Mouse (Mus musculus): ENCODE results near the gene Gstm1. TPM values are rescaled to one million over a fixed set of nuclear protein-coding genes. Genes with fewer than 3 reads are reported as not detected.
"Not testable (repeated sequence)": the region's sequence is repeated elsewhere in the genome, so short reads cannot be mapped to it uniquely, and the experiment has no call there.

Gene Gstm1
- total RNA-seq, 2 experiments from 2014 or later, result 350 to 371 TPM

DNA sequence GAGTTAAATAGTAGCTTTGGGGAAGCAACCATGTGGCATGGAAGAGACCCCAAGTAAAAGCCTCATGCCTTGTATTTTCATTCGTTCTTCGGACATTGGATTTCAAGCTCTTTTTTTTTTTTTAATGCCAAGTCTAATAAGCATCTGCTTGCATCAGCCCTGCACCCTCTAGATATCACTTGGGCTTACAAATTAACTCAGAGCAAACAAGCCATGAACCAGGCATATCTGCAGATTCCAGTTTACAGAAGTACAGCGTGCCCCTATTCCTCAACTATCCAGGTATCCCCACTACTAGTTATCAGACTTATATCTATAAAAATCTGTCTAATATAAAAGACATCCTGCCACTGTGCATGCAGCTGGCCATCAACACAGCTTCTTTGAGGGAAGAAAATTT is 45.7 kb downstream of the Gstm1 start:
- Histone ChIP-seq H3K27ac (no peak overlapping the region), H3K4me3 (no peak overlapping the region)
- DNase-seq (ENCODE audit: low spot score in 2 of 2), result no peak
- TF ChIP-seq CTCF (conservative IDR thresholded peaks at IDR 0.05), result no peak

DNA sequence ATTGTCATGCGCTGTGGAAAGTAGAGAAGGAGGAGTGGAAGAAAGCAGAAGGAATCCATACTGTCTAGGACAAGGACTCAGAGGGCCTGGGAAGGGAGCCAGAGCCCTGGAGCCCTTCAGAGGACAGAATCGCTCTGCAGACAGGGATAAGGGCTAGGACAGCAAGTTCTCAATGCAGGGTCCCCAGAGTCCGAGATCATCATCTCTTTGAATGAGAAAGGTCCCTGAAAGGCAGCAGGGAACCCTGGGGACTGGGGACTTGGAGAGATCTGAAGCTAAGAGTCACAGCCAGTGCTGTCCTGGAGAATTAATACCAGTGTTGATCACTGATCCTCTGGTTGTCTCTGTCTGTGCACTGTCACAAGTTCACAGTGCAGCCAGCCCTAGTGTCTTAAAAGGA is 46.7 kb downstream of the Gstm1 start:
- H3K4me3 ChIP-seq; DNase-seq (ENCODE audit: low spot score in 2 of 2); H3K27ac ChIP-seq: not testable (repeated sequence)

DNA sequence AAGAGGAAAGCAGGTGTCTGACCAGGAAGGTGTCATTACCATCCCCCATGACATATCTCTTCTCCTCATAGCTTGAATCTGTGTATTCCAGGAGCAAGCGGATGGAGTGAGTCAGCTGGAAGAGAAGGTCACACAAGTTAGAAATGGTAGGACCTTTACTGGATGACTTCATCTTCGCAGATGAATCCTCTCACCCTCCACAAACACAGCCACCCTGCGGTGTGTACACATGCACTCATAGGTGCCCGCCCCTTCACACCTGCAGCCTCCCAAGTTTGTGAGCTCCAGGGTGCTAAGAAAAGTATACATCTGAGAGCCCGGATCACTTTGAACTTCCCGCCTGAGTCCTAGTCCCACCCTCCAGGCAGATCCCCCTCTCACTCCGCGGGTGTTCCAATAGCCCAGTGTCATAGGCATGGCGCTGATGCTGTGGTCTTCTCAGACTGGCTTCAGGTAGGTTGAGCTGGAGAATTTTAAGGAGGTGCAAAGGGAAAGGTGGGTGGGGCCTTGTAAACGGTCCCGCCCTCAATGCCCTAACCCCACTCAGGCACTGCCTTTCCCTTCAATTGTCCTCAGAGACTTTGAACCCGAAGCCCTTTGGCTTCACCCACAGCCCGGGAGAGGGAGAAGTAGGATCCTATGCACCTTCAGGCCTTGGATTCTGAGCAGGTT is 48.9 kb downstream of the Gstm1 start, which contains the start of gene Gstm3:
Gene Gstm3, minus strand, starts transcription at position 560 of the 672 bp plus-strand sequence.
- Histone ChIP-seq H3K27ac (no peak within 1 kb of the TSS), H3K4me3 (no peak within 1 kb of the TSS)
- TF ChIP-seq CTCF (conservative IDR thresholded peaks at IDR 0.05), result no peak
- no peak for DNase-seq (ENCODE audit: low spot score in 2 of 2)

DNA sequence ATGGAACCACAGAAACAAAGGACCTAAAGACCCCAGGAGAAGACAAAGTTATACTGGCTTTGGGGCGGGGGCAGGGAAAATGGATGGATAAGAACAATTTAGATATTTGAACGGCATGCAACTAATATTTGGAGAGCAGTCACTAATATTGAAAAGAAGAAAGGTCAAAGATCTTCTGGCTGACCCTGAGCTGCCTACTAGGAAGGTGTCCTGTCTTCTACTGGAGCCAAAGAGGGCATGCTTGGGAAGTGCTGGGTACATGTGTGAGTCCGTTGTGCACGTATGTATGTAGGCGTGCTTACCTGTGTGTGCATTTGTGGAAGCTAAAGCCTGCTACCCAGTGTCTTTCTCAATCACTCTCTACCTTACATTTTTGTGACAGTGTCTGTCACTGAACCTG is 51.1 kb downstream of the Gstm1 start:
- TF ChIP-seq CTCF (conservative IDR thresholded peaks at IDR 0.05), result no peak
- DNase-seq (ENCODE audit: low spot score in 2 of 2), result no peak
- no peak overlapping the region for H3K4me3 ChIP-seq
- no peak overlapping the region for H3K27ac ChIP-seq

DNA sequence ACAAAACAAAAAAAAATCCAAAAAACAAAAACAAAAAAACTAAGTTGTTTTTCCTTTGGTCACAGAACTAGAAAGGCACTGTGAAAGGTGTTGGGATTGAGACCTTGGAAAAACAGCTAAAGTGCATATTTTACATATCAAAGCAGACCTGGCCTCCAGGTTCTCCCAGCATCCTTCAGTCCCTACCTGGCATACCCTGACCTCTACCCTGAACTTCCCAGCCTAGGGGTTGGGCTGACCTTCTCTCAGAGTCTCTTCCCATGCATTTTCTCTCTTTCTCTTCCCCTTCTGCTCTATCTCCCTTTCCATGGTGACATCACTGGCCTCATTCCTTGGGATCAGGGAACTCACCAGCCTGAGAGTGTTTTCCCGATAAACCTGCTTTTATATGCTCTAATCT is 52.2 kb downstream of the Gstm1 start:
- no peak for TF ChIP-seq CTCF (conservative IDR thresholded peaks at IDR 0.05)
- DNase-seq (ENCODE audit: low spot score in 2 of 2), result no peak
- no peak overlapping the region for H3K4me3 ChIP-seq
- H3K27ac ChIP-seq, result no peak overlapping the region

DNA sequence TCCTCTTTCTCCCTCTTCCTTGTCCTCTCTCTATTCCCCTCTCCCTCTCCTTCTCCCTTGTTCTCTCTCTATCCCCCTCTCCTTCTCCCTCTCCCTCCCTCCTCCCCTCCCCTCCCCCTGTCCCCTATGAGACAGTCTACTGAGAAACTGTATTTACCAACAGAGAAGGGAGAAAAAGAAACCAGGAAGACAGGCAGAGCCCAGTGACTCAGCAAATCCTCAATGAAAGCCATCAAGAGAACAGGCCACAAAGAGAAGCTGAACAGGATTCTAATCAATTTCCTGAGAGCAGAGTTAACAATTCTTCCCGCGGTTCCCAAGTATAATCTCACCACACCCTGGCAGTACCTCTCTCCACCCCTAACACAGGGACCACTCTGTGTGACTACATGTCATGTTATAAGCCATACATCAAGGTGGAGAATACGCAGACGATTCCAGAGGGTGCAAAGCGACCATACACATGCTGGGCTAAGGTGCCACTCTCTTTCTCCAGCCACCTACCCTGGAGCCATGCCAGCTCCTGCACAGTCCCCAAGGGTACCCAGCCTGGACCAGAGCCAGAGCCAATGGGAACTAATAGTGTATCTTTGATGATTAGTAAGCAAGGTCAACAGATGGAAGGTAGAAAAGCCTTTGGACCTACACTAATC is 53.0 kb downstream of the Gstm1 start:
- no peak overlapping the region for H3K27ac ChIP-seq
- DNase-seq (ENCODE audit: low spot score in 2 of 2), result no peak
- no peak for TF ChIP-seq CTCF (conservative IDR thresholded peaks at IDR 0.05)
- H3K4me3 ChIP-seq, result no peak overlapping the region

DNA sequence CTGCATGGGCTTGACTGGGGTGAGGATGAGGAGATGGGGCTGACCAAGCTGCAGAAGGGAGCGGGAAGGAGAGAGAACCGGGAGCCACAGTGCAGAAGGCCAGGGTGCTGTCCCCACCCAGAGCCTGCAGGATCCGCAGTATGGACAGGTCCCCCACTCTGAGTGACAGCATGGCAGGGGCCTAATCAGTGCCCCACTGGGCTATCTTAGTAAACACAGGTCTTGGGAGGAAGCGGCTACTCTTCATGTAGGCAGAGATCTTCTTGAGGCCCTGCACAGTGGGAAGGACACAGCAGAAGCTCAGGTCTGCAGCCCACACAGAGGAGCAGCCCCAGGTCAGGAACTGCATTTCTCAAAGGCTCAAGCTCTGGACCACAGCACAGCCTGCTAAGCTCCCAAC is 53.7 kb downstream of the Gstm1 start:
- Histone ChIP-seq H3K4me3 (no peak overlapping the region), H3K27ac (no peak overlapping the region)
- no peak for DNase-seq (ENCODE audit: low spot score in 2 of 2)
- TF ChIP-seq CTCF (conservative IDR thresholded peaks at IDR 0.05), result no peak

Other genes starting within 250 kb of the Gstm1 start
- not detected for gene Eps8l3, start 140.7 kb downstream of the Gstm1 start, total RNA-seq (2021)
- 100 to 1,000 TPM; 282 to 304 TPM for gene Gstm5, start 122.2 kb downstream of the Gstm1 start, total RNA-seq (2021)
- 100 to 1,000 TPM; 173 to 177 TPM for gene Gstm7, start 86.2 kb downstream of the Gstm1 start, total RNA-seq (2021)
- 10 to 100 TPM; 16.6 to 19.5 TPM for gene Gstm6, start 74.2 kb downstream of the Gstm1 start, total RNA-seq (2021)
- gene Gstm3, start 48.7 kb downstream of the Gstm1 start, total RNA-seq (2021), result not detected
- 1 to 10 TPM; 2.3 to 3.6 TPM for gene Gstm2, start 31.5 kb downstream of the Gstm1 start, total RNA-seq (2021)
- 10 to 100 TPM; 11.5 to 12.3 TPM for gene Gstm4, start 26.9 kb upstream of the Gstm1 start, total RNA-seq (2021)
- 10 to 100 TPM; 74.0 to 76.7 TPM for gene Ampd2, start 68.7 kb upstream of the Gstm1 start, total RNA-seq (2021)
- gene Gnat2, start 74.8 kb upstream of the Gstm1 start, total RNA-seq (2021), result not detected
- 10 to 100 TPM; 28.0 to 28.4 TPM for gene Gnai3, start 128.2 kb upstream of the Gstm1 start, total RNA-seq (2021)
- 10 to 100 TPM; 17.3 to 18.0 TPM for gene Gpr61, start 136.9 kb upstream of the Gstm1 start, total RNA-seq (2021)
- 10 to 100 TPM; 69.7 to 79.0 TPM for gene Amigo1, start 168.4 kb upstream of the Gstm1 start, total RNA-seq (2021)
- gene Cyb561d1, start 183.2 kb upstream of the Gstm1 start, total RNA-seq (2021), result 10 to 100 TPM; 16.3 to 16.8 TPM
- gene Atxn7l2, start 193.0 kb upstream of the Gstm1 start, total RNA-seq (2021), result 10 to 100 TPM; 31.9 to 34.6 TPM
- gene Sypl2, start 208.7 kb upstream of the Gstm1 start, total RNA-seq (2021), result 1 to 10 TPM; 2.0 to 3.0 TPM
- 10 to 100 TPM; 68.2 to 76.8 TPM for gene Psma5, start 239.0 kb upstream of the Gstm1 start, total RNA-seq (2021)